Mouse (Mus musculus) stomach, postnatal 0 days (tissue): ENCODE measurements around the gene Cxcr3.

ENCODE experiments used
- CTCF ChIP-seq: IDR thresholded peaks from 2 replicates; pipeline ENCODE4 v1.5.1; 2016; ENCODE audit warnings: antibody characterized with exemption, low read depth, mild to moderate bottlenecking, moderate library complexity
- EP300 ChIP-seq: optimal IDR thresholded peaks from 2 replicates; pipeline ENCODE3; 2016; ENCODE audit warnings: antibody characterized with exemption

DNA sequence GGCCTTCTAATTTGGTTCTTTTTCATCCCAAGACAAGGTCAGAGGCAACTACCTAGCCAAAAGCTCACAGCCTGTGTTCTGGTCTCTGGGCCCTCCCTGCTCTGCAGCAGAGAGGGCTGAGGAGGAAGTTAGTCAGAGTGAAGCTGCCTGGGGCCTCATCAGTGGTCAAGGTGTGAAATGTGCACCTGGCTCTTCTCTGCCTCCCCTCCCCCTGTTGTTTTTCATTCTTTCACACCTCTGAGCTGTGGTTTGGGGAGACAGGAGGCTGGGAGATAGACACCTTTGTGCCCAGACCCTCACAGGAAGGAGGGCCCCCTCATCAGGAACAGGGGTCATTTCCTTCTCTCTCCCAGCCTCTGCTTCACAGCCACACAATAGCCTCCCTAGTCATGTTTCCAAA is 3.1 kb upstream of the Cxcr3 start:
- TF ChIP-seq CTCF (no peak), EP300 (no peak)
